8 mouse cellular contexts compared by ENCODE assay signal in genomic region chr19:6384128-6384527, GRCm38 (mm10). TPM values are rescaled to one million over a fixed set of nuclear protein-coding genes. Genes with fewer than 3 reads are reported as not detected.
DNase-seq lines count a peak whose midpoint lies in the region; ATAC-seq and TF ChIP-seq lines count a peak whose summit lies in the region.

Gene Pygm (plus strand): TSS chr19:6384399.

- H3K4me3 ChIP-seq in forebrain, embryonic 11.5 days (ENCODE audit: low read depth, low read length), result no peak within 1 kb of the TSS
- H3K4me3 ChIP-seq in forebrain, embryonic 12.5 days (replicated peaks), result no peak within 1 kb of the TSS
- H3K4me3 ChIP-seq in kidney, adult 2 months (ENCODE audit: insufficient read depth, low read depth, low read length), result peak within 1 kb of the TSS; percentile 38
- no peak within 1 kb of the TSS for H3K4me3 ChIP-seq in neural tube, embryonic 13.5 days

- H3K36me3 ChIP-seq in forebrain, embryonic 11.5 days (ENCODE audit: control insufficient read depth, insufficient read depth, low read length), result no peaks in the 10 kb centered on the region
- H3K36me3 ChIP-seq in forebrain, embryonic 12.5 days (replicated peaks), result peaks cover 7% of the 10 kb centered on the region
- H3K36me3 ChIP-seq in kidney, adult 2 months (ENCODE audit: control insufficient read depth, insufficient read depth, low read length), result no peaks in the 10 kb centered on the region
- H3K36me3 ChIP-seq in neural tube, embryonic 13.5 days, result peaks cover 6% of the 10 kb centered on the region; the same call in 1 of the 2 replicates

- TF ChIP-seq CTCF in kidney, adult 2 months (conservative IDR thresholded peaks at IDR 0.05; ENCODE audit: insufficient read depth, insufficient read length, low read depth, low read length), result no peak

- no peaks in the 10 kb centered on the region for H3K4me1 ChIP-seq in forebrain, embryonic 11.5 days (replicated peaks; ENCODE audit: control insufficient read depth, insufficient read depth, low read length)
- peaks cover 15% of the 10 kb centered on the region for H3K4me1 ChIP-seq in forebrain, embryonic 12.5 days
- 0 out of 2 replicates have a peak, but pooled peaks cover 3% of the 10 kb centered on the region for H3K4me1 ChIP-seq in kidney, adult 2 months (ENCODE audit: control insufficient read depth, insufficient read depth, low read length)
- H3K4me1 ChIP-seq in neural tube, embryonic 13.5 days (replicated peaks), result peaks cover 14% of the 10 kb centered on the region

- no peaks in the 10 kb centered on the region for H3K27me3 ChIP-seq in forebrain, embryonic 11.5 days (ENCODE audit: control insufficient read depth, insufficient read depth, low read length)
- 0 out of 2 replicates have a peak, but pooled peaks cover 7% of the 10 kb centered on the region for H3K27me3 ChIP-seq in forebrain, embryonic 12.5 days
- H3K27me3 ChIP-seq in kidney, adult 2 months (replicated peaks; ENCODE audit: control insufficient read depth, insufficient read depth, low read length), result no peaks in the 10 kb centered on the region
- no peaks in the 10 kb centered on the region for H3K27me3 ChIP-seq in neural tube, embryonic 13.5 days

- no peak within 1 kb of the TSS for H3K27ac ChIP-seq in forebrain, embryonic 11.5 days (ENCODE audit: low read depth, low read length)
- no peak within 1 kb of the TSS for H3K27ac ChIP-seq in forebrain, embryonic 12.5 days
- H3K27ac ChIP-seq in kidney, adult 2 months (ENCODE audit: insufficient read depth, low read depth, low read length), result no peak within 1 kb of the TSS
- H3K27ac ChIP-seq in neural tube, embryonic 13.5 days (replicated peaks), result no peak within 1 kb of the TSS

- TF ChIP-seq POLR2A in kidney, adult 2 months (IDR thresholded peaks at IDR 0.05; ENCODE audit: low read depth, low read length), result peak; percentile 32

- intact Hi-C loops in left cerebral cortex, postnatal 4 days (cut with DNase I), result no loop called here

- ATAC-seq in forebrain, embryonic 11.5 days (replicated peaks; ENCODE audit: low FRiP score), result no peak
- ATAC-seq in forebrain, embryonic 12.5 days (ENCODE audit: low FRiP score), result no peak
- ATAC-seq in common myeloid progenitor, adult 5-6 weeks (replicated peaks; ENCODE audit: low read depth, poor library complexity, severe bottlenecking), result peak; percentile 43
- ATAC-seq in neural tube, embryonic 13.5 days (ENCODE audit: low read depth), result no peak

- no peaks in the 10 kb centered on the region for H3K9me3 ChIP-seq in forebrain, embryonic 11.5 days (ENCODE audit: control insufficient read depth, low read length)
- H3K9me3 ChIP-seq in forebrain, embryonic 12.5 days, result no peaks in the 10 kb centered on the region
- no peaks in the 10 kb centered on the region for H3K9me3 ChIP-seq in neural tube, embryonic 13.5 days

- H3K4me2 ChIP-seq in forebrain, embryonic 11.5 days (ENCODE audit: low read depth, low read length, severe bottlenecking), result no peak within 1 kb of the TSS
- no peak within 1 kb of the TSS for H3K4me2 ChIP-seq in forebrain, embryonic 12.5 days
- no peak within 1 kb of the TSS for H3K4me2 ChIP-seq in neural tube, embryonic 13.5 days

- H3K9ac ChIP-seq in forebrain, embryonic 11.5 days (ENCODE audit: low read length), result no peak within 1 kb of the TSS; the same call in 1 of the 2 replicates
- no peak within 1 kb of the TSS for H3K9ac ChIP-seq in forebrain, embryonic 12.5 days
- H3K9ac ChIP-seq in neural tube, embryonic 13.5 days, result peak within 1 kb of the TSS; percentile 26; the same call in 1 of the 2 replicates

- DNase-seq in forebrain, embryonic 11.5 days (ENCODE audit: low spot score), result peak; percentile 56
- peak; percentile 90 to 91 for DNase-seq in heart, adult 9 months (ENCODE audit: low spot score in 2 of 2)
- peak; percentile 77 for DNase-seq in kidney, adult 2 months
- DNase-seq in left cerebral cortex, postnatal 4 days, result peak; percentile 52
- peak; percentile 54 for DNase-seq in urinary bladder, postnatal 25 days (ENCODE audit: low spot score)

- 16% methylated on average over 7 of the region's 7 CpGs for WGBS in forebrain, embryonic 11.5 days
- WGBS in forebrain, embryonic 12.5 days, result 11% methylated on average over 7 of the region's 7 CpGs
- WGBS in kidney, adult 2 months, result 46% methylated on average over 7 of the region's 7 CpGs
- WGBS in neural tube, embryonic 13.5 days, result 26% methylated on average over 7 of the region's 7 CpGs

RNA-seq across cellular contexts. Expression of gene Pygm, which starts in this region (rescaled TPM):
- polyA plus RNA-seq in forebrain, embryonic 11.5 days (2014; fragmentation: Nextera tagmentation; extraction: Ambion mirVana), result 1.2 TPM in 2 replicates
- 0.78 and 1.5 TPM in 2 replicates for polyA plus RNA-seq in forebrain, embryonic 12.5 days (2016; fragmentation: Nextera tagmentation; extraction: Ambion mirVana)
- total RNA-seq in common myeloid progenitor, adult 5-6 weeks (2017), result 0.10 and 0.87 TPM in 2 replicates
- polyA plus RNA-seq in kidney, adult 2 months (2012; rRNA removed), result 15.0 and 47.1 TPM in 2 replicates
- total RNA-seq in left cerebral cortex, postnatal 4 days (2021), result 1 to 10 TPM; 6.2 to 8.2 TPM
- 5.7 and 6.3 TPM in 2 replicates for polyA plus RNA-seq in neural tube, embryonic 13.5 days (2015; fragmentation: Nextera tagmentation; extraction: Ambion mirVana)

Comparison
In these comparisons a context has a peak if more than half of its experiments do, and no peak if none do; other contexts are left out.
1. Peak in ATAC-seq in common myeloid progenitor, adult 5-6 weeks; RNA of the gene not detected or under 1 TPM.